Mouse (Mus musculus) mature B cell (primary cell): ENCODE data around the gene Pik3cg.

Source experiments
- in situ Hi-C: fragments of 300-500 bp; cut with MboI; formaldehyde crosslinking; loops from 2 replicates; pipeline ENCODE4 v1.14.3; 2019

The Pik3cg gene

GRCm38 (mm10) chr12:32201070-32201585 is 7.3 kb downstream of the Pik3cg start:
- in situ Hi-C loops: no loop called here

DNA sequence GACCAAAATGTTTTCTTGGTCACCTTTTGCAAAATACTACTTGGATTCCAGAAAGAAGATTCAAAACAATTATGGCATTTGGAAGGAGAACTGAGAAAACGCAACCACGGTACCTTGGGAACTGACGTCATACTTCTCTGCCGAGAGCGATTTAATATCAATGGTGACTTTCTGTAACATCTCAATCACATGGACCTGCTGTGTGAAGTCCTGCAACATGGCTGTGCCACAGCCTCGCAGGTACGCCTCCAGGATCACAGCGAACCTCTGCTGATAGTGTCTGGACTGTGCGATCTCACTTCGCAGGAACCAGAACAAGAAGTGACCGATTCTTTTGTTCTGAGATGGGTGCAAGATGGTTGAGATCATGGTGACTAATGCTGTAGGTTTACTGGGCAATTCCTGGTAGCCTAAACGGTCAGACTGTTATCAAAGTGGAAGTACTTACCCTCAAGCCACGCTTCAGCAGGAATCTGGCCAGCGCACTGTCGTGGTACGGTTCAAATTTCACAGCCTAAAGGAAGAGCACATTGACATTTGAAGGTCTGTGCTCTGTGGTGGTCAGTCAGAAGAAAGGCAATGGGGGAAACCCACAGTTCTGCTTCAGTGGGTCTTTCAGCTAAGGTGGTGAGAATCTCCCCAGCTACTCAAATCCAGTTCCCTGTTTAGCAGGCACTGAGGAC is 7.9 kb downstream of the Pik3cg start:
- in situ Hi-C loops: no loop called here

DNA sequence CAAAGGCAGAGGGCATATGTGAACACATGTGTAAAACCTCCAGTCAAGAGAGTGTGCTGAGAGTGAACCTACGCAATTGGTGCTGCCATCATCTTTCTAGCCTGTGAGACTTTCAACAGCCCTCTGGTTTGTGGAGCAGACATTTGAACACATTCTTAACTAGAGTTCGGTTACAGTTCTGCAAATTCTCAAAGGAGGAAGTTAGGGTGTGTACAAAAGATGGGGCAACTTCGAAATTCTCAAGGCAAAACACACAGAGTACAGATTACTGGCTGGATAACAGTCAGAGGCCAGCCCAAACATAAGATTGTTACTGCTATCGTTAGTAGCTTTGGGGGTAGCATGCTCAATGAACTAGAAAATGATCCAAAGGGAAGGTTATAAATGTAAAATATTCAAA is 9.0 kb downstream of the Pik3cg start:
- in situ Hi-C loops: no loop called here

- in situ Hi-C loops: no loop called here
Measured at GRCm38 (mm10) chr12:32198025-32198424, 10.4 kb downstream of the Pik3cg start.

DNA sequence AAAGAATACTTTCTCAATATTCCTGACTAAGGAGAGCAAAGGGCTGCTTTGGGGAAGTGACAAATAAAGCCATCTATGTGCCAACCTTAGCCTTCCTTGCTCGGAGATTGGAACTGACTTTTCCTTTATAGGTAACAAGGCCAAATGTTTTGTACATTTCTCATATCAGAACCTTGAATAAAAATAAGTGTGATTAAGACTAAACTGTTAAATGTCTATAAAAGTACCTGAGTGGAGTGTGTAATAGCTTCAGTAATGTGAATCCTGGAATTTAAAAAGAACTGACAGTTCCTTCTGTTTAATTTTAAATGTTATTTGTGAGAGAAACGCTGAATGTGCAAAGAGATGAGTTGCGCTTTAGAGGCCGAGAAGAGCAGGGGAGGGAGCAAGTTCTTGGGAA is 13.5 kb downstream of the Pik3cg start:
- in situ Hi-C loops: no loop called here

- in situ Hi-C loops: no loop called here
Measured at GRCm38 (mm10) chr12:32194358-32194757, 14.1 kb downstream of the Pik3cg start.

DNA sequence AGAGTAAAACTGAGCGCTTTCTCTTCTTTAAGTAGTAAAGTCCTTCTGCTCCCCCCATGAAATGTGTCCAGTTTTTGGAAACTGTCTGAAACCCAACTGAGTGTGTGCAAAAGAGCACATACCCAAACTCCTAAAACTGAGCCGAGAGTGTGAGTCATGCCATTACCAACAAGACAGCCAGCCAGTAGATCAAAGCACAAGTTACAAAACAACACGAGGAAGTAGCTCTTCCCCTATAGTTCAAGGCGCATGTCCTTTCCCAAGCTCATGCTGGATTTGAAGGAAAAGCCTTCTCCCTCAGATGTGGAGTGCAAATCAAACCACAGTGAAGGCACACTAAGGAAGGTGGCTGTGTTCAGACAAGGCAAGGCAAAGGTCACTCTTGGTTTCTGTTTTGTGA is 17.5 kb downstream of the Pik3cg start:
- in situ Hi-C loops: no loop called here

DNA sequence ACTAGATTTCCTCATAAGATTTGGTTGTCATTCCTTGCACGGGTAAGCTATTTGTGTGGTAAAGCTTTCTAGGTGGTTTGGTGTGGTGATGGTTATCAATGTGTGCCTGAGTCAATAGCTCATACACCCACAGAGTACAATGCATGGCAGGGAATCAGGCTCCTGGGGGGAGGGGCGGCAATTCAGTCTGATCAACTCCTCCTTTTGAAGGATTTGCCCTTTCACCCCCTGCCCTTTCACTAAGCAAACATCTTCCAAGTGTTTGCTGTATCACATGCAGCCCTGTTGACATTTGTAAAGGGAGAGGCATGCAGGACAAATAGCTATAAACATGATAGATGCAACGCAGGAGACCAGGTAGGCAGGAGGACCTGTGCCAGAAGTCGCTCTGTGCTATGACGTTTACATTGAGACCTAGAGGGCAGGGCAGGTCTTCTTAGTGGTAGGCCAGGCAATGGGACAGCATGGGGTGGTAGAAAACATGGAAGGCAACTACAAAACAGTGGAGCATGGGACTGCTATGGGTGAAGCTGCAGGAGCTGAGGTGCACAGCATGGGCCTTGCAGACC is 20.7 kb downstream of the Pik3cg start:
- in situ Hi-C loops: no loop called here

DNA sequence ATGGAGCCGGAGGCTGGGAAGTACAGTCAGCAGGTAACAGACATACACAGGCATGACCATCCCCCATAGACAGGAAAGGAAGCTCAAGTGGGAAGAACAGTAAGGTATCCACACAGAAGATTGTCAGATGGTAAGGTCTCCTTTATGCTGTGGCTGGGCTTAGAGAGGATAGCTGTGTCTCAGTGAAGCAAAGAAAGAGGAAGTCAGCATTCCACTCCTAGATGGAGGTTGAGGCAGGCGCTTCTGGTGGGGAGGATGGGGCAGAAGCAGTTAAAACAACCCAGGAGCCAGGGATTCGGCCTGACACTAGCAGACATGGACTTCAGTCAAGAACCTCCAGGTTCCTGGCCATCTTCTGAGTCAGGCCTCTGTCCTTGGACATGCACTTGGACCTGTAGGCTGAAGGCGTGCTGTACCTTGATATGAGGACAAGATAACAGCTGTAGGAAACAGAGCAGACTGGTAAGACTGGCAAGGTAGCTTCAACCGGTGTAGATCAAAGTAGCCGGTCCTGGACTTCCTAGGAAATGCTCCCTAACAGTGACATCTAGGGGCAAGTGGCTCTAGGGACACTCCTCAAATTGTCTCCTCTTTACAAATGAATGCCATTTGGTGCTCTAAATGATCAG is 21.7 kb downstream of the Pik3cg start:
- in situ Hi-C loops: no loop called here

DNA sequence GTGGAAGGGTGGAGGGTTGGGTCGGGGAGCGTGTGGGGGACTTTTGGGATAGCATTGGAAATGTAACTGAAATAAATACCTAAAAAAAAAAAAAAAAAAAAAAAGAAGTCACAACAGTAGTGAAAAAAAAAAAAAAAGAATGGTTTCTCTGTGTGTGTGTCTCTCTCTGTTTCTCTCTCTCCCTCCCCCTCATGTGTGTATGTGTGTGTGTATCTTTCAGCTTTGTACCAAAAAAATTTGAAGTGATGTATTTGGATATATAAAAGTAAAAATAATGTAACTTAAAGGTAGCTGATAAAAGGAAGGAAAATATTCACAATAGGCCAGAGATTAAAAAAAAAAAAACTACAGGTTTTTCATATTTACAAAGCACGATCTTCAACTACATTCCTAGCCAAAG is 23.6 kb downstream of the Pik3cg start:
- in situ Hi-C loops: no loop called here

DNA sequence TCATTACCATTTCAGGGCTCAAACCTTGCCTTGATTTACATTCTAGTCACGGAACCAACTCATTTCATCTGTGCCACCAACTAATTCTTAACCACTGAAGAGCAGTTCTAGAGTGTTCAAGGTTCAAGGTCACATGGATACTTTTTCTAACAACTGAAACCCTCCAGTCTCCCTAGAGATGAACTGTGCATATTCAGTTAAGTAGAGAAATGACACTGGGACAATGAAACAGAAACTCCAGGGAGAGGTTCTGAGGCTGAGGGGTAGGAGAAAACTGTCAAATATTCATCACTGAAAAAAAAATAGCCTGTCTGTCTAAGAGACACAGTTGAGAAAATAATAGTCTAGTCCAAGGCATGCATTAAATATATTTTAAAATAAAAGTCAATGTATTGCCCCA is 24.9 kb downstream of the Pik3cg start:
- in situ Hi-C loops: no loop called here

GRCm38 (mm10) chr12:32182632-32183419 is 25.6 kb downstream of the Pik3cg start:
- in situ Hi-C loops: no loop called here

DNA sequence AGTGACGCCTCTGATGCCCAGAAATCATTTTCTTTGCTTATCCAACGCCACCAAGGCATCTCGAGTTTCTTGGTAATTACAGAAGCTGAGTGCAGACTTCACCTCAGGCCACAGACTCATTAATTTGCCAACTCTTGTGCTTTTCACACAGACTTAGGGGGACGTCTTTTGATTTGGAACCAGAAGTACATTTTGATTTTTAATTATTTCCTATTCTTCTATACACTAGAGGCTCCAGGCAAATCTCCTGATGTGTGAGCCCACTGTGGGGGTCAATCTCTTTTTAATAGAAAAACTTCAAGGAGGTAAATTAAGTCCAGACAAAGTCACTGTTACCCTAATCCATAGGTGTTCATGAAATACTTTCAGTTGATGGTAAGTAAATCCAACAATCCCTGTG is 26.6 kb downstream of the Pik3cg start:
- in situ Hi-C loops: no loop called here

DNA sequence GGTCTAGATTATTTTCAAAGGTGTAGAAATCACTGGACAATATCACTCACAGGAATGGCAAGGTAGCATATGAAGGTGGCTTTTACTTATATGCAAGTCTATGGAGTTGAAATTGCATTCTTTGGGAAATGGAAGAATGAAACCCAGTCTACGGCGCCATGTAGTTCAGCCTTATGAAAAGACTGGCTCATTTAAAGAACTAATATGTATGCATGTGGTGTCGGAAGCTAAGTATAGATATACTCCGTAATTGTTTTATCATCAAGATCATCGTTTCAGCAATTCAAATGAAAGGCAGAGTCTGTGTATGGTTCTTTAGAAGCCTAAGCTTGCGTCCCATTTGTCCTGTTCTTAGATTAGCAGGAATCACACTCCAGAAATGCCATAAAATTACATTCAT is 34.0 kb downstream of the Pik3cg start:
- in situ Hi-C loops: no loop called here

- in situ Hi-C loops: no loop called here
Measured at GRCm38 (mm10) chr12:32172826-32173225, 35.6 kb downstream of the Pik3cg start.

- in situ Hi-C loops: no loop called here
Measured at GRCm38 (mm10) chr12:32169164-32169563, 39.3 kb downstream of the Pik3cg start.

GRCm38 (mm10) chr12:32168751-32169150 is 39.7 kb downstream of the Pik3cg start:
- in situ Hi-C loops: no loop called here

- in situ Hi-C loops: no loop called here
Measured at GRCm38 (mm10) chr12:32163706-32164105, 44.8 kb downstream of the Pik3cg start.

DNA sequence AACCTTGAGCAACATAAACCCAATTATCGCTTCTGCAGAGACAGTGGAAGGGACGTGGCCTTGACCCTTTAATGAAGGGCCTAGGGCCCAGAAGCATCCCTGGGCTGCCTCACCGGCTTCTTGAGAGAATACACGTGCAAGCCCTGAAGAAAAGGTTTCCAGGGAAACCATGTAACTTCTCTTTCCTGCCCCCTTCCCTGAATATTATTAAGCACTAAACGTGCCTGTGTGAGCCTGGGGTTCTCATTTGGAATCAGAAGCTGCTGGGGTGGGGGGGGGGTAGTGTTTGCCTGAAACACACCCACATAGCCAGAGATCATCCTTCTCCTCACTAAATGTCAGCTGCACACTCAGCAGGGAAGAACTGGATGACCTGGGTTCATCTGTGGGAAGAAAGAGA is 49.7 kb downstream of the Pik3cg start:
- in situ Hi-C loops: no loop called here

DNA sequence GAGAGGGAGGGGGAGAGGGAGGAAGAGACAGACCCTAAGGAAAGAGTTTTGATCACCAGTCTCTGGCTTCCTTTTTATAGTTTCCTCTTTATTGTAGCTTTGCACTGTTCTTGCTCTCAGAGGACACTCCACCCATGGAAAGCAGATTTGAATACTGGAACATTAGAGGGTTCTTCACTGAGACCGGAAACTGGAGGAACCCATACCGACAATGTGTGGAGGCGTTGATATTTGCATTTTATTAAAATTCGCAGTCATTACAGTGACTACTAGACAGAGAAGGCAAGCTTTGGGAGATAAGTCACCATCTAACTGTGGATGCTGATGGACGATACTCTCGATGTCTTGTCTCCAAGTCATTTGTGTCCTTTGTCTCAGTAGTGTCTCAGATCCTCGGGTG is 61.9 kb downstream of the Pik3cg start:
- in situ Hi-C loops: loop anchor here (5.0 kb wide), 1 partner anchor 101 kb away; no protein-coding TSS in a partner anchor

DNA sequence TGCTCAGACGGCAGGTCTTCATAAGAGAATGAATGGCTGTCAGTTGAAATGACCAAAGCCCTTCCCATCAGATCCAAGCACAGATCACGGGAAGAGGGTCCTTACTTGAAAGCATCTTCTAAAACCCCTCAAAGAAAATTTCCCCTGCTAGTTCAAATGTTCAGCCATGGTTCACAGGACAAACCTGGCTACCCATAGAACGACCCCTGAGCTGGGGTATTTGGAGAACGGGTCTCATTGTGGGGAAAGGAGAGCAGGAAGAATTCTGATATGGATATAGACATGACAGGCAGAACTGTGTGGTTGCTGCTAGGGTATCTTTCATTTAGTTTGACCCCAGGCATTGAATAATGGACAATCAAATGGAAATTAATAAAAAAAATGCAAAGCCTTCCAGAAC is 62.8 kb downstream of the Pik3cg start:
- in situ Hi-C loops: loop anchor here (5.0 kb wide), 1 partner anchor 102 kb away; no protein-coding TSS in a partner anchor

- in situ Hi-C loops: loop anchor here (5.0 kb wide), 1 partner anchor 177 kb away; no protein-coding TSS in a partner anchor
Measured at GRCm38 (mm10) chr12:32144513-32144912, 63.9 kb downstream of the Pik3cg start.
